Mouse (Mus musculus) testis, adult 2 months (tissue): ENCODE results near the gene Igf2bp1. TPM values are rescaled to one million over a fixed set of nuclear protein-coding genes. Genes with fewer than 3 reads are reported as not detected.
A peak's percentile ranks its signal among the peaks of the same experiment; 100 is the strongest.

Experiments
- H3K27ac ChIP-seq: fragments of 200-500 bp; 2 replicates; pipeline ENCODE4 v1.5.1; 2012; ENCODE audit warnings: low read depth, low read length; ENCODE audit not compliant: control insufficient read depth, insufficient read depth
- H3K27me3 ChIP-seq: fragments of 200-500 bp; 2 replicates; pipeline ENCODE4 v1.6.1; 2012; ENCODE audit warnings: mild to moderate bottlenecking, low read length, moderate library complexity; ENCODE audit not compliant: control insufficient read depth, insufficient read depth
- H3K36me3 ChIP-seq: fragments of 200-500 bp; 2 replicates; pipeline ENCODE4 v1.6.1; 2012; ENCODE audit warnings: mild to moderate bottlenecking, low read length; ENCODE audit not compliant: control insufficient read depth, insufficient read depth
- H3K4me1 ChIP-seq: fragments of 200-500 bp; 2 replicates; pipeline ENCODE4 v1.6.1; 2012; ENCODE audit warnings: low read length; ENCODE audit not compliant: control insufficient read depth, insufficient read depth
- H3K4me3 ChIP-seq: fragments of 200-500 bp; 2 replicates; pipeline ENCODE4 v1.5.1; 2012; ENCODE audit warnings: low read depth, mild to moderate bottlenecking, low read length, moderate library complexity, mixed read lengths; ENCODE audit not compliant: control insufficient read depth
- CTCF ChIP-seq: fragments of 200-500 bp; IDR thresholded peaks from 2 replicates; pipeline ENCODE4 v1.5.1; 2012; ENCODE audit warnings: low read depth, mild to moderate bottlenecking, inconsistent platforms, low read length, moderate library complexity; ENCODE audit not compliant: control insufficient read depth, insufficient read depth, insufficient replicate concordance
- POLR2A ChIP-seq: fragments of 200-500 bp; IDR thresholded peaks from 2 replicates; pipeline ENCODE4 v1.6.1; 2012; ENCODE audit warnings: low read depth, mild to moderate bottlenecking, inconsistent platforms, low read length, moderate library complexity; ENCODE audit not compliant: control insufficient read depth
- polyA plus RNA-seq: library from polyadenylated mRNA; depleted of rRNA; stranded (reverse); fragments of >200 nt; gene quantifications from 2 replicates; pipeline ENCODE4 v1.2.3, GENCODE M21; 2012

Igf2bp1 gene
- polyA plus RNA-seq, 1 experiment, result 6.5 TPM

- Histone ChIP-seq H3K4me1 (no peaks in the 10 kb centered on the region), H3K4me3 (no peak overlapping the region)
These were observed 24.9 kb downstream of the Igf2bp1 start for GRCm38 (mm10) chr11:95980762-95981418.

GRCm38 (mm10) chr11:95978487-95978886 lies 27.3 kb downstream of the Igf2bp1 start:
- H3K36me3 ChIP-seq, result no peaks in the 10 kb centered on the region

More at GRCm38 (mm10) chr11:95980762-95981418, 24.9 kb downstream of the Igf2bp1 start:
- Histone ChIP-seq H3K36me3 (no peaks in the 10 kb centered on the region), H3K27ac (no peak overlapping the region), H3K27me3 (no peaks in the 10 kb centered on the region)
- TF ChIP-seq POLR2A, result no peak
- peak; percentile 49; the same call in 1 of the 2 replicates for TF ChIP-seq CTCF

GRCm38 (mm10) chr11:95976290-95976689 lies 29.4 kb downstream of the Igf2bp1 start:
- Histone ChIP-seq H3K36me3 (no peaks in the 10 kb centered on the region), H3K4me1 (no peaks in the 10 kb centered on the region), H3K4me3 (no peak overlapping the region), H3K27me3 (no peaks in the 10 kb centered on the region), H3K27ac (no peak overlapping the region)
- TF ChIP-seq POLR2A (no peak), CTCF (no peak)

More at GRCm38 (mm10) chr11:95978487-95978886, 27.3 kb downstream of the Igf2bp1 start:
- H3K27ac ChIP-seq, result no peak overlapping the region
- no peak for TF ChIP-seq CTCF
- no peak for TF ChIP-seq POLR2A
- no peak overlapping the region for H3K4me3 ChIP-seq
- H3K4me1 ChIP-seq, result no peaks in the 10 kb centered on the region
- no peaks in the 10 kb centered on the region for H3K27me3 ChIP-seq

DNA sequence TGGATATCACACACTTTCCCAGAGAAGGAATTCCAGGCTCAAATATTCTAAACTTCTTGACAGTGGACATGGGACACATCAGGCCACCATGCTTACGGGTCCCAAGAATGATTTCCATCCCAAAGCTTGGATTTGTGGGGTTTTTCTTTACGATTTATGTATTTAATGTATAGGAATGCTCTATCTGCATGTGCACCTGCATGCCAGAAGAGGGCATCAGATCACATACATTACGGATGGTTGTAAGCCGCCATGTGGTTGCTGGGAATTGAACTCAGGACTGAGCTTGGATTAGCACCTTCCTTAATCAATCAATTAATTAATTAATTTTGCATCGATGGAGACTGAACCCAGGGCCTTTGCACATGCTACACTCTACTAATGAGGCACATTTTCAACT lies 30.0 kb downstream of the Igf2bp1 start:
- Histone ChIP-seq H3K27me3 (no peaks in the 10 kb centered on the region), H3K27ac (no peak overlapping the region), H3K4me1 (no peaks in the 10 kb centered on the region), H3K4me3 (no peak overlapping the region), H3K36me3 (no peaks in the 10 kb centered on the region)
- TF ChIP-seq POLR2A (no peak), CTCF (no peak)

- TF ChIP-seq CTCF (no peak), POLR2A (no peak)
- Histone ChIP-seq H3K4me1 (no peaks in the 10 kb centered on the region), H3K36me3 (no peaks in the 10 kb centered on the region; the same call in 1 of the 2 replicates)
These were observed 32.6 kb downstream of the Igf2bp1 start for GRCm38 (mm10) chr11:95973187-95973586.

DNA sequence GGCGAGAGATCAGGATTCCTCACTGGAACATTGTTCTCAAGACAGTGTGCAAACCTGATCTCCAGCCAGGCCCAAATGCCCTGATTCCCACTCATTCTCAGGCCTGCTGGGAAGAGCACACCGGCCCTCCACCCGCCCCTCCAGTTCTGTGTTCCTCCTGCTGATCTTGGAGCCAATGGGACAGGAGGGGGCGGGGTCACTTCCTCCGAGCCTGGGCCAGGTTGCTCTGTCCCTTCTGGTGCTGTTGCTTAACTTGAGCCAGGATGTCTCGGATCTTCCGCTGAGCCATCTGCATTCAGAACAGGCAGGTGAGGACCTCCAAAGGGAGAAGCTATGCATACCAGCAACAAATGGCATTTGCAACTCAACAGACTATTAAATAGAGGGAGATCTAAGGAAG lies 42.4 kb downstream of the Igf2bp1 start:
- H3K4me1 ChIP-seq, result peaks cover 3% of the 10 kb centered on the region; the same call in 1 of the 2 replicates
- H3K27me3 ChIP-seq, result no peaks in the 10 kb centered on the region
- H3K4me3 ChIP-seq, result no peak overlapping the region
- H3K36me3 ChIP-seq, result no peaks in the 10 kb centered on the region
- no peak overlapping the region for H3K27ac ChIP-seq
- TF ChIP-seq CTCF (no peak), POLR2A (no peak)

More at GRCm38 (mm10) chr11:95973187-95973586, 32.6 kb downstream of the Igf2bp1 start:
- H3K27ac ChIP-seq, result no peak overlapping the region
- H3K4me3 ChIP-seq, result no peak overlapping the region
- no peaks in the 10 kb centered on the region for H3K27me3 ChIP-seq

GRCm38 (mm10) chr11:95959152-95959551 lies 46.6 kb downstream of the Igf2bp1 start:
- peaks cover 8% of the 10 kb centered on the region for H3K4me1 ChIP-seq

More at GRCm38 (mm10) chr11:95959152-95959551, 46.6 kb downstream of the Igf2bp1 start:
- H3K4me3 ChIP-seq, result no peak overlapping the region
- no peaks in the 10 kb centered on the region for H3K36me3 ChIP-seq
- no peaks in the 10 kb centered on the region for H3K27me3 ChIP-seq
- TF ChIP-seq POLR2A, result no peak
- TF ChIP-seq CTCF, result no peak
- H3K27ac ChIP-seq, result no peak overlapping the region
